Mouse (Mus musculus): Measurements from ENCODE around the gene Reg4.

- TF ChIP-seq CTCF (IDR thresholded peaks at IDR 0.05; ENCODE audit: borderline replicate concordance, control insufficient read depth, extremely low read depth, insufficient read depth, low read length, poor library complexity) (no peak), POLR2A (IDR thresholded peaks at IDR 0.05; ENCODE audit: control insufficient read depth, extremely low read depth, insufficient read depth, low read length, poor library complexity) (no peak)
These were observed 61.2 kb downstream of the Reg4 start for GRCm38 (mm10) chr3:98283205-98283604.

Data from thymus, adult 2 months (tissue).